Mouse (Mus musculus) B cell, adult 67 days (primary cell): Measurements from ENCODE around the gene Rai1. TPM values are rescaled to one million over a fixed set of nuclear protein-coding genes. Genes with fewer than 3 reads are reported as not detected.

Source experiments
- total RNA-seq, 2 experiments: library from RNA; stranded (reverse); gene quantifications; 4 replicates each; pipeline ENCODE4 v1.2.4; 2023

Rai1 gene
- total RNA-seq: 10 to 100 TPM; 37.5 to 60.5 TPM

DNA sequence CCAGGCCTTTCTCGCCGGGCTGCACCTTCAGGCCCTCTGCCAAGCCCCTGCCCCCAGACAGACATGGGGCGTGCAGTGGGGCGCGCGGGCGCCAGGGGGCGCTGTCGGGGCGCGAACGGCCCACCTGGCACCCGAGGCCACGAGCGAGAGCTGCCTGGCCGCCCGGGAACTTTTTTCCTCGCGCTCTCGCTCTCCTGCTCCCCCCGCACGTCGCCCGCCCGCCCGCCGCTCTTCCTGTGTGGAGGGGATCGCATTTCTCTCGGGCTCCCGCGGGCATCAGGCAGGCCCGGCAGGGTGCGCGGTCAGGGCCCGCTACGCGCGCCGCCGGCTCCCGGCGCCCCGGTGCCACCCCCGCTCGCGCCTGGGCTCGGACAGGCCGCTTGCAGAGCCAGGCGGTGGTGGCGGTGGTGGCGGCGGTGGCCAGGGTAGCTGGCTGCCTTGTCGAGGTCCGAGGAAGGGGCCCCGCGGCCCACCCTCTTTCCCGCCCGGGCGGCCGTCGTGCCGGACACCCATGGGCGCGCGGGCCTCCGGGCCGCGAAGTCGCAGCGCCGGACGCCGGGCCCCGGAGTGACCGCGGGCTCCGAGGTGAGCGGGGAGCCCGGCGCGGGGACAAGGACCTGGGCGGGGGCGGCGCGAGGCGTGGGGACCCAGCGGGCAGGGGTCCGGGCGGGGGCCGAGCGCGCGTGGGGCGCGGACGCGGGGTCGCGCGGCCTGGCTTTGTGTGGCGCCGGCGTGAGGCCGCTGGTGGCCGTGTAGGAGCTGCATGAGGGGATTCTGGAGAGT lies at the start of gene Rai1:
TSS of gene Rai1 (plus strand) at position 204 of the 783 bp plus-strand sequence.

DNA sequence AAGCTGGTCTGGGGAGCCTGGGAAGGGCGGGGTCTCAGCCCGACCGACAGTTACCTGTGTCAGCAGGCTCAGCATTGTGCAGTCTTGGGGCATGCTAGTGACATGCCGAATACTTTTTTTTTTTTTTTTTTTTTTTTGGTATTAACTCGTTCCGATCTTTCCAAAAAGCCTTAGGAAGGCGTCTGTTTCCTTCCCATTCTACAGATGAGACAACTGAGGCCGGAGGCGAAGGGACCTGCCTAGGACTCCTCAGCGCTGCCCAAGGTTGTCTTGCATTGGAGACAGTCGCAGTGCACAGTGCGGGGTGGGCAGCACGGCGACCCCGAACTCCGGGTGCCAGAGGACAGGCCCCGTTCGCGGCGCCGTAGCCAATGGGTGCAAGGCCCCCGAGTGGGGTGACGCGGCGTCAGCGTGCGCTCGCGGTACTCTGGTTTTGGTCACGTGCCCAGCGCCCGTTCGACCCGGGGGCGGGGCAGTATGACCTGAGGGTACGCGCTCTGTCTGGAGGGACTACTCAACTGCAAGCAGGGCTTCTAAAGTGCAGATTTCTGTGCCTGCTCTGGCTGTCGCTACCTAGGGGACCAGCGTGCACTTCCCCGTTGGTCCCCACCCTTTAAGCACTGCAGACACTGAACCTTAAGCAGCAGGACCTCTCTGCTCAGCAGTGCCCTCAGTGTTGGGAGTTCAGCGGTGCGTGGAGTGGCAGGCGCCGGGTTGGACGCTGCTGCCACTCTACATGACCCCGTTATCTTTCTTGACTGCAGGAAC lies 117.8 kb downstream of the Rai1 start, which contains the start of gene Srebf1:
TSS of gene Srebf1 (minus strand) at position 113 of the 768 bp plus-strand sequence.

Other genes starting within 250 kb of the Rai1 start
- gene Med9, start 156.8 kb upstream of the Rai1 start, total RNA-seq: 10 to 100 TPM in 1 of 2 experiments, 1 to 10 TPM in 1; 7.4 to 10.6 TPM
- gene Rasd1, start 140.1 kb upstream of the Rai1 start, total RNA-seq: 10 to 100 TPM in 1 of 2 experiments, 1 to 10 TPM in 1; 7.2 to 10.6 TPM
- 1 to 10 TPM; 2.6 to 2.8 TPM for gene Pemt, start 58.5 kb upstream of the Rai1 start, total RNA-seq
- gene Srebf1, start 117.6 kb downstream of the Rai1 start, total RNA-seq: 100 to 1,000 TPM; 123 to 125 TPM
- 10 to 100 TPM; 30.2 to 37.3 TPM for gene Tom1l2, start 247.9 kb downstream of the Rai1 start, total RNA-seq
- gene Drc3, start 248.3 kb downstream of the Rai1 start, total RNA-seq: 1 to 10 TPM in 1 of 2 experiments, not detected in 1; 1.2 TPM